In genomic region chr14:59627823-59628222, GRCm38 (mm10) we compare ENCODE assay signal across 7 mouse cellular contexts. TPM values are rescaled to one million over a fixed set of nuclear protein-coding genes. Genes with fewer than 3 reads are reported as not detected.
DNase-seq lines count a peak whose midpoint lies in the region; ATAC-seq lines count a peak whose summit lies in the region.

No protein-coding gene starts in this region.

- H3K4me1 ChIP-seq in lung, embryonic 16.5 days (replicated peaks; ENCODE audit: control insufficient read depth, insufficient read depth, low read length) = peaks cover 19% of the 10 kb centered on the region

- peak; percentile 30 for DNase-seq in right cerebral cortex, adult 18-20 months
- no peak for DNase-seq in right cerebral cortex, postnatal 25 days
- peak; percentile 29 for DNase-seq in gastrocnemius, postnatal 14 days
- peak; percentile 36 for DNase-seq in right cerebral cortex, postnatal 4 days
- no peak for DNase-seq in Muller cell, postnatal 12 days (ENCODE audit: inconsistent ontology term)
- no peak for DNase-seq in cerebellum, adult 9-10 months

- WGBS in lung, embryonic 16.5 days = 36% methylated on average over 7 of the region's 7 CpGs

- H3K36me3 ChIP-seq in lung, embryonic 16.5 days (ENCODE audit: control insufficient read depth, insufficient read depth, low read length) = no peaks in the 10 kb centered on the region

- H3K4me2 ChIP-seq in lung, embryonic 16.5 days (ENCODE audit: low read depth, low read length) = peak overlapping the region; percentile 86

- H3K9me3 ChIP-seq in lung, embryonic 16.5 days (ENCODE audit: control insufficient read depth, low read length) = no peaks in the 10 kb centered on the region

- intact Hi-C loops in gastrocnemius, postnatal 14 days (cut with DNase I; ENCODE audit: low total_unique reads) = loop anchor here (10.0 kb wide), 1 partner anchor 87 kb away; no protein-coding TSS in a partner anchor

- peak overlapping the region; percentile 61; the same call in 1 of the 2 replicates for H3K27ac ChIP-seq in lung, embryonic 16.5 days (ENCODE audit: low read length)

- H3K4me3 ChIP-seq in lung, embryonic 16.5 days (ENCODE audit: low read length) = peak overlapping the region; percentile 71

- no peak overlapping the region for H3K9ac ChIP-seq in lung, embryonic 16.5 days (ENCODE audit: low read length)

- peak; percentile 75 for ATAC-seq in lung, embryonic 16.5 days (ENCODE audit: low read depth)

- peaks cover 8% of the 10 kb centered on the region; the same call in 1 of the 2 replicates for H3K27me3 ChIP-seq in lung, embryonic 16.5 days (ENCODE audit: control insufficient read depth, insufficient read depth, low read depth, low read length)

RNA-seq across cellular contexts. Expression of gene Shisa2, which starts 2.7 kb away (rescaled TPM):
- 10 to 100 TPM; 47.3 to 50.9 TPM for total RNA-seq in gastrocnemius, postnatal 14 days (2021)
- polyA plus RNA-seq in lung, embryonic 16.5 days (2015; fragmentation: Nextera tagmentation; extraction: Ambion mirVana) = 7.1 and 8.7 TPM in 2 replicates

RNA-seq across cellular contexts. Expression of gene Cdadc1, which starts 30.1 kb away (rescaled TPM):
- total RNA-seq in gastrocnemius, postnatal 14 days (2021) = 10 to 100 TPM; 19.3 to 20.3 TPM
- 35.3 and 41.2 TPM in 2 replicates for polyA plus RNA-seq in lung, embryonic 16.5 days (2015; fragmentation: Nextera tagmentation; extraction: Ambion mirVana)

Comparison
In these comparisons a context has a peak if more than half of its experiments do, and no peak if none do; other contexts are left out.
1. DNase-seq: peak in right cerebral cortex, adult 18-20 months (single experiment), gastrocnemius, postnatal 14 days (single experiment) and right cerebral cortex, postnatal 4 days (single experiment); none in right cerebral cortex, postnatal 25 days (single experiment), Muller cell, postnatal 12 days (single experiment) and cerebellum, adult 9-10 months (single experiment).